Mouse (Mus musculus): ENCODE measurements around the gene Il16. TPM values are rescaled to one million over a fixed set of nuclear protein-coding genes. Genes with fewer than 3 reads are reported as not detected.
A peak's percentile ranks its signal among the peaks of the same experiment; 100 is the strongest.

Gene Il16
- polyA plus RNA-seq, 1 experiment, result not detected

GRCm38 (mm10) chr7:83641163-83641562, 104.4 kb downstream of the Il16 start:
- Histone ChIP-seq H3K4me3 (ENCODE audit: low read depth, low read length) (no peak overlapping the region), H3K27me3 (ENCODE audit: control insufficient read depth, insufficient read depth, low read length, poor library complexity, severe bottlenecking) (no peaks in the 10 kb centered on the region), H3K4me1 (ENCODE audit: control insufficient read depth, insufficient read depth, low read length) (peaks cover 2% of the 10 kb centered on the region), H3K27ac (ENCODE audit: insufficient read depth, low read length) (no peak overlapping the region), H3K36me3 (ENCODE audit: control insufficient read depth, insufficient read depth, low read length, poor library complexity, severe bottlenecking) (peaks cover 5% of the 10 kb centered on the region), H3K9me3 (replicated peaks; ENCODE audit: control insufficient read depth, insufficient read depth, low read length, poor library complexity, severe bottlenecking) (no peaks in the 10 kb centered on the region), H3K9ac (ENCODE audit: low read depth, poor library complexity, severe bottlenecking) (no peak overlapping the region)
- TF ChIP-seq CTCF (IDR thresholded peaks at IDR 0.05; ENCODE audit: low read depth, low read length) (no peak), EP300 (IDR thresholded peaks at IDR 0.05; ENCODE audit: insufficient read depth, low read depth, low read length) (peak; percentile 59; the same call in 1 of the 2 replicates)

- H3K9me3 ChIP-seq (replicated peaks; ENCODE audit: control insufficient read depth, insufficient read depth, low read length, poor library complexity, severe bottlenecking), result no peaks in the 10 kb centered on the region
- no peak overlapping the region for H3K9ac ChIP-seq (ENCODE audit: low read depth, poor library complexity, severe bottlenecking)
- no peak overlapping the region for H3K27ac ChIP-seq (ENCODE audit: insufficient read depth, low read length)
- peaks cover 5% of the 10 kb centered on the region for H3K36me3 ChIP-seq (ENCODE audit: control insufficient read depth, insufficient read depth, low read length, poor library complexity, severe bottlenecking)
- TF ChIP-seq CTCF (IDR thresholded peaks at IDR 0.05; ENCODE audit: low read depth, low read length), result no peak
- no peak for TF ChIP-seq EP300 (IDR thresholded peaks at IDR 0.05; ENCODE audit: insufficient read depth, low read depth, low read length)
- no peak for TF ChIP-seq POLR2A (IDR thresholded peaks at IDR 0.05; ENCODE audit: insufficient read depth, low read length)
- H3K27me3 ChIP-seq (ENCODE audit: control insufficient read depth, insufficient read depth, low read length, poor library complexity, severe bottlenecking), result no peaks in the 10 kb centered on the region
- no peak overlapping the region for H3K4me3 ChIP-seq (ENCODE audit: low read depth, low read length)
- H3K4me1 ChIP-seq (ENCODE audit: control insufficient read depth, insufficient read depth, low read length), result peaks cover 2% of the 10 kb centered on the region
Measured at GRCm38 (mm10) chr7:83640581-83640980, 104.9 kb downstream of the Il16 start.

- Histone ChIP-seq H3K36me3 (ENCODE audit: control insufficient read depth, insufficient read depth, low read length, poor library complexity, severe bottlenecking) (peaks cover 5% of the 10 kb centered on the region), H3K9ac (ENCODE audit: low read depth, poor library complexity, severe bottlenecking) (no peak overlapping the region), H3K4me1 (ENCODE audit: control insufficient read depth, insufficient read depth, low read length) (peaks cover 2% of the 10 kb centered on the region), H3K4me3 (ENCODE audit: low read depth, low read length) (no peak overlapping the region), H3K27me3 (ENCODE audit: control insufficient read depth, insufficient read depth, low read length, poor library complexity, severe bottlenecking) (no peaks in the 10 kb centered on the region), H3K9me3 (replicated peaks; ENCODE audit: control insufficient read depth, insufficient read depth, low read length, poor library complexity, severe bottlenecking) (no peaks in the 10 kb centered on the region), H3K27ac (ENCODE audit: insufficient read depth, low read length) (no peak overlapping the region)
- no peak for TF ChIP-seq CTCF (IDR thresholded peaks at IDR 0.05; ENCODE audit: low read depth, low read length)
- TF ChIP-seq POLR2A (IDR thresholded peaks at IDR 0.05; ENCODE audit: insufficient read depth, low read length), result no peak
- TF ChIP-seq EP300 (IDR thresholded peaks at IDR 0.05; ENCODE audit: insufficient read depth, low read depth, low read length), result no peak
Measured at GRCm38 (mm10) chr7:83639084-83639483, 106.4 kb downstream of the Il16 start.

- Histone ChIP-seq H3K4me1 (ENCODE audit: control insufficient read depth, insufficient read depth, low read length) (peaks cover 2% of the 10 kb centered on the region), H3K27me3 (ENCODE audit: control insufficient read depth, insufficient read depth, low read length, poor library complexity, severe bottlenecking) (no peaks in the 10 kb centered on the region), H3K9ac (ENCODE audit: low read depth, poor library complexity, severe bottlenecking) (no peak overlapping the region), H3K27ac (ENCODE audit: insufficient read depth, low read length) (no peak overlapping the region), H3K4me3 (ENCODE audit: low read depth, low read length) (no peak overlapping the region), H3K9me3 (replicated peaks; ENCODE audit: control insufficient read depth, insufficient read depth, low read length, poor library complexity, severe bottlenecking) (no peaks in the 10 kb centered on the region), H3K36me3 (ENCODE audit: control insufficient read depth, insufficient read depth, low read length, poor library complexity, severe bottlenecking) (peaks cover 8% of the 10 kb centered on the region)
- no peak for TF ChIP-seq CTCF (IDR thresholded peaks at IDR 0.05; ENCODE audit: low read depth, low read length)
- TF ChIP-seq POLR2A (IDR thresholded peaks at IDR 0.05; ENCODE audit: insufficient read depth, low read length), result no peak
- TF ChIP-seq EP300 (IDR thresholded peaks at IDR 0.05; ENCODE audit: insufficient read depth, low read depth, low read length), result no peak
Measured at GRCm38 (mm10) chr7:83637781-83638583, 107.5 kb downstream of the Il16 start.

GRCm38 (mm10) chr7:83636425-83636824, 109.1 kb downstream of the Il16 start:
- Histone ChIP-seq H3K27ac (ENCODE audit: insufficient read depth, low read length) (no peak overlapping the region), H3K36me3 (ENCODE audit: control insufficient read depth, insufficient read depth, low read length, poor library complexity, severe bottlenecking) (peaks cover 8% of the 10 kb centered on the region), H3K4me3 (ENCODE audit: low read depth, low read length) (no peak overlapping the region), H3K27me3 (ENCODE audit: control insufficient read depth, insufficient read depth, low read length, poor library complexity, severe bottlenecking) (no peaks in the 10 kb centered on the region), H3K9ac (ENCODE audit: low read depth, poor library complexity, severe bottlenecking) (no peak overlapping the region), H3K4me1 (ENCODE audit: control insufficient read depth, insufficient read depth, low read length) (peaks cover 2% of the 10 kb centered on the region), H3K9me3 (replicated peaks; ENCODE audit: control insufficient read depth, insufficient read depth, low read length, poor library complexity, severe bottlenecking) (no peaks in the 10 kb centered on the region)
- TF ChIP-seq POLR2A (IDR thresholded peaks at IDR 0.05; ENCODE audit: insufficient read depth, low read length) (no peak), CTCF (IDR thresholded peaks at IDR 0.05; ENCODE audit: low read depth, low read length) (no peak), EP300 (IDR thresholded peaks at IDR 0.05; ENCODE audit: insufficient read depth, low read depth, low read length) (no peak)

GRCm38 (mm10) chr7:83635726-83636125, 109.8 kb downstream of the Il16 start:
- Histone ChIP-seq H3K4me1 (ENCODE audit: control insufficient read depth, insufficient read depth, low read length) (no peaks in the 10 kb centered on the region), H3K9me3 (replicated peaks; ENCODE audit: control insufficient read depth, insufficient read depth, low read length, poor library complexity, severe bottlenecking) (no peaks in the 10 kb centered on the region), H3K27me3 (ENCODE audit: control insufficient read depth, insufficient read depth, low read length, poor library complexity, severe bottlenecking) (no peaks in the 10 kb centered on the region), H3K4me3 (ENCODE audit: low read depth, low read length) (no peak overlapping the region), H3K9ac (ENCODE audit: low read depth, poor library complexity, severe bottlenecking) (no peak overlapping the region), H3K36me3 (ENCODE audit: control insufficient read depth, insufficient read depth, low read length, poor library complexity, severe bottlenecking) (peaks cover 6% of the 10 kb centered on the region), H3K27ac (ENCODE audit: insufficient read depth, low read length) (no peak overlapping the region)
- TF ChIP-seq CTCF (IDR thresholded peaks at IDR 0.05; ENCODE audit: low read depth, low read length) (no peak), POLR2A (IDR thresholded peaks at IDR 0.05; ENCODE audit: insufficient read depth, low read length) (no peak), EP300 (IDR thresholded peaks at IDR 0.05; ENCODE audit: insufficient read depth, low read depth, low read length) (no peak)
